Mouse (Mus musculus): ENCODE data around the gene Ppp2r1b.

Gene Ppp2r1b

DNA sequence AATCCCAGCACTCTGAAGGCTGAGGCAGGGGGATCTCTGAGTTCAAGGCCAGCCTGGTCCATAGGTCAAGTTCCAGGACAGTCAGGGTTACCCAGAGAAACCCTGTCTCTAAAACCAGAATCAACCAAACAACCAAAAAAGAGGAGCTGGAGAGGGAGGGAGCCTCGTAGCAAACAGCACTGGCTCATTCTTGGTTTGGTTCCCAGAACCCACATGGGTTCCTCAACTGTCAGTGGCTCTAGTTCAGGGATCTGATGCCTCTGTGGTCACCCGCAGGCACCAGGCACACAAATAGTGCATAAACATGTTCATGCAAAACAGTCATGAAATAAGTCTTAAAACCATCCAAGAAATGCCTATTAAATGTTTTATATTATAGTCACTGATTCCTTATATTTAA, 23.1 kb downstream of the Ppp2r1b start:
- no peak for DNase-seq (ENCODE audit: low read depth)

DNA sequence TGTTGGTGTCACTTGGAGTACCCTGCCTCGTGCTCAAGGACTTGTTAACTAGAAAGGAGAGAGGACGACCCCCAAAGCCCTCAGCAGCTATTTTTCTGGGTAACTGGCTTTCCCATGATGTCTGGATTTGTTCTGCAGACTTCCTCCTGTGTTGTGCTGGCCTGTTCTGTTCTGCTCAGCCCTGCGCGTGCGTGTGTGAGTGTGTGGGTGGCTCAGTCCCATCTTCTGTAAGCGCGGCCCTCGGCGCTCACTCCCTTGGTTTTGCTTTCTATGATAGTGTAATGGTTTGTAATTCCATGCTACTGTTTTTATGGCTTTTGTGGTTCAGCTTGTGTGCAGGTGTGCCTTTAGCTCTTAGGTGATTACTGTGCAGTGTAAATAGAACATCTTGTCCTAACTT, 28.1 kb downstream of the Ppp2r1b start:
- no peak for DNase-seq (ENCODE audit: low read depth)

DNA sequence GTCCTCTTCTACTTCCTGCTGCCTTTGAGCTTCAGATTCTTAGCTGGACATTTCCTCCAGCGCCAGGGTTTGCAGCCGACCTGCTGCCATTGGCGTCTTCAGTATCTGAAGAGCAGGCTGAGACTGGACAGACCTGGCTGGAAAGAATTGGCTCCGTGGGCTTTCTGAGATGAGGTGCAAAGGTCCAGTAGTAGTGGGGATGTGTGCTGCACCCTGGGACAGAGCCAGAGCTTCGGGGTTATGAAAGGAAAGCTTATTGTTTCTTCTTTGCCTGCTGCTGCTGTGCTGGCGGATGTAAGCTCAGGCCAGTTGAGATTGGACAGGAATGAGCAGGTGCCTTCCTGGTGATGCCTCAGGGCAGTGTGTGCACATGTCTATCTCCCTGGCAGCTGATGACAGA, 28.9 kb downstream of the Ppp2r1b start:
- no peak for DNase-seq (ENCODE audit: low read depth)

DNA sequence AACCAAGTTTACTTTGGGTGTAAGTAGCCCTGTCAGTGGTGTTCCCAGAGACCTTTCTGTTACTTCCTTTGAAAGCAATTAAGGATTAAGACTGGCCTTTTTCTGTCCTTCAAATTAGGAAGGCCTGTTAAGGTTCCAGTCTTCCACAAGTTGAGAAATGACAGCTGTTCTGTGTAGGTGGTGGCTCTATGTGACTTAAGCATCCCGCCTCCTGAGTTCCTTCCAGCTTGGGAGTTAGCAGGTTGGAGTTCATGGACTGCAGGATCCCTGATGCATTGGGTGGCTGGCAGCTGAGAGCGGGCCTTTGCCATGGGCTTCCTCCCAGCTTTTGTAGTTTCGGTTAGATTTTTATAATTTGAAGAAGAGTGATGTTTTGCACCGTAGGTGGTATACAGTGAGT, 30.4 kb downstream of the Ppp2r1b start:
- no peak for DNase-seq (ENCODE audit: low read depth)

DNA sequence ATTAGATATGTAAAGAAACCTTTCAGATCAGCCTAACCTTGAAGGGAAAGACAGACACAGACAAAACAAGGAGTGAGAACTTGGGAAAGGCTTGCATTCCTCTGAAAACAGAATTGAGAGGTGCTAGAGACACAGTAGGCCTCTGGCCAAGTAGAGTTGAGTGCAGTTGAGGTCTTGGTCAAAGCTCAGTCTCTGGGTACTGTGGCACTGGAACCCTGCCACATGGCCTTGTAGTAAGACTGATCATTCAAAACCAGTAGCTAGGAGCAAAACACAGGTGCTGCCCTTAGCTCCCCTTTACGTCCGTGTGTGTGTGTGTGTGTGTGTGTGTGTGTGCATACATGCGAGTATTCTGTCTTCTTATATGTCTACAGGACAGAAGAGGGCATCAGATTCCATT, 31.2 kb downstream of the Ppp2r1b start:
- no peak for DNase-seq (ENCODE audit: low read depth)

DNA sequence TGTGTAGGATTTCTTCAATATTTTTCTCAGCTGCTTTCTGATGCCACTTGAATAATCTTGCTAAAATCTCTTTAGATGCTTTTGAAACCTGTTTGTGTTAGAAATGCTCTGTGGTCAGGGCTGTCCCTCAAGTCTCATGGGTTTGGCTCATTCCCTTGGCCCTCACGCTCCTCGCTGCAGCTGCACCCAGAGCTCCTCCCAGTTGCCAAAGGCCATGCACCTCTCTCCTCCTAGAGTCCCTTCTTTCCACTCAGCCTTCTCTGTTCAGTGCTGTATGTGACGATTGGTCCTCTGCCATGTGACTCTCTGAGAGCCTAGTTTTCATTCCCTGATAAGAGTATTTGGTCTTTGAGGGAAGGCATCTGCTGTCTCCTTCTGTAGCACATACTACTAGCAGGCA, 32.3 kb downstream of the Ppp2r1b start:
- DNase-seq (ENCODE audit: low read depth), result no peak

DNA sequence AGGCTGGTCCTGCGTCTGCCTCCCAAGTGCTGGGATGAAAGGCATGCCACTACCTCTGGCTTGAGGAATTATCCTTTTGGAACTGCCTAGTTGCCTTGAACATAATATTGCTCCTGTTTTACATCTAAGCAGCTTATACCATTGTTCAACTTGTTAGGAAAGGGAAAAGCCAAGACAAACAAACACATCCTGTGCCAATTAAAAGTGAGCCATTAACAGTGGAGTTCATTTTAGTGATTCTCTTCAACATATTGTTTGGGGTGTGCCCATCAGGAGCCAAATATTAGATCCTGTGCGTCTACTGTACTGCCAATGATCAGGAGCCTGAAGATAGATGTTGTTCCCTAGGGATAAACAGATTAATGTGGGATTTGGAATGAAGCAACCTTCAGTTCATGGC, 37.1 kb downstream of the Ppp2r1b start:
- no peak for DNase-seq (ENCODE audit: low read depth)

DNA sequence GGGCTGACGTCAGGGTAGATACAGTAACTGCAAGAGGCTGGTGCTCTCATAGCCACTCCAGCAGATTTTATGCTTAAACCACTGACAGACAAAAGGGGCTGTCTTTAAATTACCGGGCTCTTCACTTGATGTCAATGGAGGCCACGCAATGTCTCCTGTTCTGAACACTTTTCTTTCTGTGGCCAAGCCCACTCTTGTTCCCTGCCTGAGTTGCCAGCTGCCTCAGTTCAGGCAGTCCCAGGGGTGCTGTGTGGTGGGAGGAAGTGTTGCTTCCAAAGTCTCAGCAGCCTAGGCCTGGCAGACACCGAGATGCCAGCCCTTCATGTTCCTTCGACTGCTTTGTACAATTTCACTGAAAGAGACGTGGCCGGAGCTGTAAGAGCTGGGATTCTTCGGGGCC, 39.0 kb downstream of the Ppp2r1b start:
- DNase-seq (ENCODE audit: low read depth), result no peak

DNA sequence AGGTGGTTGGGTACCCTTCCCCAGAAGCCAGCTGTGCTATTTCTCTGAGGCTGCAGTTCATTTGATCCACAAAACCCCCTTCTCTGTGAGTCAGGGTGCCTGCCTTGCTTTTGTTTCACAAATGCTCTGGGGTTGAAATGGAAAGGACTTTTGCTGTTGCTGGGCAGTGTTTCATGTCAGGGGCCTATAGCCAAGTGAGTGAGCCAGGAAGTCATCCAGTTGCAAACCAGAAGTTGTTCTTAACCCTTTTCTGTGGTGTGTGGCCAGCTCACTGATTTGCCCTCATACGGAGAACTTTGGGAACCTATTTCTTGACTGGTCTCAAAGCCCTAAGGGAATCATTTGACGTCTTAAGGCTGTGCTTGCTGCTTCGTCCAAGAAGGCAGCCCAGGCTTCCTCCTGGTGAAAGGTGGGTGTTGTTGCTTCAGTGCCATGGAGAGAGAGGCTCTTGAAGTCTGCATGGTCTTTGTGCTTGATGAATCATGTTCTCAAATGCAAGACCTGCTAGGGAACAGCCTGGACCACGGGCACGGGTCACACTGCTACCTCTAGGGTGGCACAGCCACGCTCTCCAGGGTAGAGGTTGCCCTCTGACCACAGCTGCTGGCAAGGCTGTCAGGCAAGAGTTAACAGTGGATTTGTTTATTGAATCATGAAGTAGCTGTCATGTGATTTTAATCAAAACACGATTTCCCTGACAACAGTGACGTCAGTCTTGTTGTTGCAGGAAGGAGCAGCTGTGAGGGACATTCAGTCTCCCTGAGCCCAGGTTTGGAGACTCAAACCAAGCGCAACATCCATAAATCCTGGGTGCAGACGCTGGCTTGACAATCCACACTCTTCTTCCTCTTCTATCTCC, 39.9 kb downstream of the Ppp2r1b start:
- no peak for DNase-seq (ENCODE audit: low read depth)

DNA sequence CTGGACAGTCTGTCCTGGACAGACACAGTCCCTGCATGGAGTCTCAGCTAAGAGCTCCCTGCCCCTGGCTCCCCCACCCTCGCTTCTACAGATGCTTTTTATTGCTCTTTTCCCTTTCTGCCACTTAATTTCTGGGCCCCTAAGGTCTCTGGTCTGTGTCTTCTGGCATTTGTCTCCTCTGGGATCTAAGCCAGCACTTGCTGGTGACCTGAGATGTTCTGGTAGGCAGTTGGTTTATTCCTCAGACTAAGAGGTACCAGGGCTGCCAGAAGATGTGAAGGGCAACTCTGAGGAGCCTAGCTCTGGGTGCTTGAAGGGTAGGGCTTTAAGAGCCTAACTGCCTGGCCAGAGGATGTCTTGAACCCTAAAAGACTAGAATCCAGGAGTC, 40.5 kb downstream of the Ppp2r1b start:
- no peak for DNase-seq (ENCODE audit: low read depth)

DNA sequence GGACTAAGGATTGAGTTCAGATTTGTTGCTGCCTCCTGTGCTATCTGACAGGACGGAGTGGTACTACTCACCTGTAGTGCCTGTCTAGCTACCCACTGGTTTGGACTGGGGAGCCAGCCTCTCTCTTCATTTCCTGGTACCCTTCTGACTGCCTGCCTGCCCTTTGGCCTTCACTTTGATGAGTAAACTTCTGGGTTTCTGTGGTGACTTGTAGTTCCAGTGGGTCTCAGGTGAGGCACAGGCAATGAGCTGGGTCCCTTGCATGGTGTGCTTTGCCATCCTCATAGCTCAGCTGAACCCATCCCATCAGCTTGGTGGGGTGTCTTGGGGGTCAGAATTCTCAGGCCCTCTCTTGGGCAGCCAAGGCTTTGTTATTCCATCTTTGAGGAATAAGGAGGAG, 41.8 kb downstream of the Ppp2r1b start:
- DNase-seq (ENCODE audit: low read depth), result no peak

DNA sequence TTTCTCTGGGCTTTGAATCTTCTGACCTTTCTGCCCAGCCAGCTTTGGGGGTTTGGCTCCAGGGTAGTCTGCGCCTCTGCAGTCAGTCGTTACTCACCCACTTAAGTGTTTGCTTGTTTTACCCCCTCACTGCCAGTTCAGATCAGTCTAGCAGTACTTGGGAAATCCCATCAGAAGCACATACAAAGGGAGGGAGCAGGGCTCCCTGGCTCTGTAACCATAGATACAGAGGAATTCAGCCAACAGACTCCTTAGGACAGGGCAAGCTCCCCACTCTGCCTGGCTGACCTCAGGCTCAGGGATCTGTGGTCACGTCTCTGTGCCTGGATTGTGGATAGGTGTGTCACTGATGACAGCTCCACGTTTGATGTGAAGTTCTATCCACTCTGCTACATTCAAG, 42.2 kb downstream of the Ppp2r1b start:
- no peak for DNase-seq (ENCODE audit: low read depth)

DNA sequence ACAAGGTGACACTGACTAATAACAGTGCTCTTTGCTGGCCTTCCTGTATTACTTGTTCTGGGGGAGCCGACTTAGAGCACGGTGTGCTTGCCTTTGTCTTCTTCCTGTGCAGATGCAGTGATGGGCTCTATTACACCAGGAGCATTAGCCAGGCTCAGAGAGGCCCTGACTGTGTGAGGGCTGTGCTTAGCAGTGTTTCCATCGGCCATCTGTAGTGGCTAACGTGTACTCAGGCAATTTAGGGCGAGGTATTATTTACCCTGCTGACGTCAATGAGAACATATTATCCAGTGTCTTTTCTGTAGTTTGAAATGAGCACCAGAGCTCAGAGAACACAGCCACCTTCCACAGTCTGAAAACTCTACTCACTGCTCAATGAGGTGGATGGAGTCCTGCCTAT, 44.1 kb downstream of the Ppp2r1b start:
- DNase-seq (ENCODE audit: low read depth), result no peak

DNA sequence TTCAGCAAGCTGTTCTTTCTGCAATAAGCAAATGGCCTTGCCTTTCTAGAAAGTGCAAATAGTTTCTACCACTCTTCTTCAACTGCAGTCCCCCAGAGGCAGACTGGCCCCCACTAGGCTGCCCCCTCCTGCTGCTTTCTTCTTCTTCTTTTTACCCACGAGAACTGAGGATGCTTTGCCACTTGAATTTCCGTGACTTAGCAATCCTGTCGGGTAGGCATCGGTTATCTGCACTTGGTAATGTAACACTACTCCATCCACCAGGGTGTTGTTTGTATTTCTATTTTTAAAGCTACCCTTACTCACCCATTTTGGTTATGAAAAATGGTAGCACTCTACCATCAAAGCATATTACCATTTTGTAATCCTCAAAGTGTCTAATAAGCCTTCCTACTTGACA, 44.9 kb downstream of the Ppp2r1b start:
- DNase-seq (ENCODE audit: low read depth), result no peak

DNA sequence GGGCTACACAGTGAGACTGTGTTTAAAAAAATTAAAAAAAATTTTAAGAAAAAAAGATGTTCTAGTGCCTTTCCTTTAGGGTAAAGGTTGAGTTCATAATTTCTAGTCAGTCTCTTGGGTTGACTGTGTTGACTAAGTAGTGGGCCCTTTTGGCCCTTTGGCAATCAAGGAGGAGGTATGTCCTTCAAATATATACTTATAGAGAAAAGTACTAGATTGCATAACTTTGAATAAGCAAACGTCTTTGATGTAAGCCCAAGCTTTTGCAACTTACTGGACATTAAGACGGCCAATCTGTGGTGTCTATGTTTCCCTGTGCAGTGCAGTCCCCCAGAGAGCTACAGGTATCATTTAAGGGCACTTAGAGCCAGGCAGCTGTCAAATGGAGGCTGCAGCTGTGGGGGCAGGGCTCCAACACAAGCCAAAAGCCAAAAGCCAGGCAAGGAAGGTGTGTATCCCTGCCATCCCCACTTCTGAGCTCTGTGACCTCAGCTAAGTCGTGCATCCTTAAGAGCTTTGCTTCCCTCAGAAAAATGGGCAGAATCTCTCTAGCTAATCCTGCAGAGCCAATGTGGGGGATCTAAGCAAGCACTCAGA, 45.5 kb downstream of the Ppp2r1b start:
- DNase-seq (ENCODE audit: low read depth), result no peak

DNA sequence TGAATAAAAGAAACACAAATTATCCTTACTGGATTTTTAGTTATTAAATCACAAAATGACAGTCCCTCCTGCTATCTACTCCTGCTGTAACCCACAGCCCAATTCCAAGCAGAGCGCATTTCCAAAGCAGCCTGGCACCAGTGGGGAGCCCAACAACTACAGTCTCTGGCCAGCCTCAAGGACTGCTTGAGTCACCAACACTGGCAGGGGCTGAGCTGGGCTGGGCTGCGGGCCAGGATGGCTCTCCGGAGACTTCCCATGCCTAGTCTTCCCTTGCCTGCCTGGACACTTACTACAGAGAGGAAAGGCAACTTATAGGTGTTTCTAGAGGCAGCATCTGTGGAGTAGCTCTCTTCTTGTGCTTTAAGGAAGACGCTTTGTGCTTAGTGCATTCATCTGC, 48.6 kb downstream of the Ppp2r1b start:
- DNase-seq (ENCODE audit: low read depth), result no peak

DNA sequence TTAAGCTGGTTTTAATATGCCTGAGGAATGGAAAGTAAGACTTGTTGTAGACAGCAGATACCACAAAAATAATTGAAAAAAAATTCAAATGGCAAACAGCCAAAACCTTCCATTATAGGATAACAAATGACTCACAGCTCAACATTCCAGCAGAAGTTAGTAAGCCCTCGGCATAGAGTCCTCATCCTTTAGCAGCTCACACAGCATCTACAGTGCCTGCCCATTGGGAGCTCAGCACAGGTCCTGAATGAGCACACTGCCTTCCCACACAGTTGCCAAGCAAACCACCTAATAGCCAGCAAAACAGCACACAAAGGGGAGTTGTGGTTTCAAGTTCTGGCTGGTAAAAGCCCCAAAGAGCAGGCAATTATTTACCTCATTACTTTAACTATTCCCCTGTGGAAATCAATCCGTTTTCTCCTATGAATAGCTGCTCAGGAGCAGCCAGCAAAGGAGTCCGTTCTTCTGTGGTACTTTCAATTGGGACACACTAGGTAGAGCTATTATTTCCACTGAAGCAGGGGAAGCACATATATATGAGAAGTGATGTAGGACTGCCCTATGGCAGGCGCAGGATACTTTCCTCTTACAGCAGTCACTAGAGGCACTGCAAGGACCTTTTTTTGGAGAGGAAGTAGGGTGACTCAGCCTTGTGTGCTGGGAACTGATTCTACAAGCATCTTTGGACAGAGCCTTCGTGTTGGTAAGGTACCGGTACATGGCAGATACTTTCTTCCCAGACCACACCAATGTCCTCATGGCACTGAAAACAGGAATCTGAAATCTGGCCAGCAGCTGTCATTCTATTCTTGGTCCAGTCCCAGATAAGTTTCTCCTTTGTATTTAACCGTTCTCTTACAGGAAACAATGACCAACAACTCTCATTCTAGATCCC, 55.2 kb downstream of the Ppp2r1b start:
- no peak for DNase-seq (ENCODE audit: low read depth)

DNA sequence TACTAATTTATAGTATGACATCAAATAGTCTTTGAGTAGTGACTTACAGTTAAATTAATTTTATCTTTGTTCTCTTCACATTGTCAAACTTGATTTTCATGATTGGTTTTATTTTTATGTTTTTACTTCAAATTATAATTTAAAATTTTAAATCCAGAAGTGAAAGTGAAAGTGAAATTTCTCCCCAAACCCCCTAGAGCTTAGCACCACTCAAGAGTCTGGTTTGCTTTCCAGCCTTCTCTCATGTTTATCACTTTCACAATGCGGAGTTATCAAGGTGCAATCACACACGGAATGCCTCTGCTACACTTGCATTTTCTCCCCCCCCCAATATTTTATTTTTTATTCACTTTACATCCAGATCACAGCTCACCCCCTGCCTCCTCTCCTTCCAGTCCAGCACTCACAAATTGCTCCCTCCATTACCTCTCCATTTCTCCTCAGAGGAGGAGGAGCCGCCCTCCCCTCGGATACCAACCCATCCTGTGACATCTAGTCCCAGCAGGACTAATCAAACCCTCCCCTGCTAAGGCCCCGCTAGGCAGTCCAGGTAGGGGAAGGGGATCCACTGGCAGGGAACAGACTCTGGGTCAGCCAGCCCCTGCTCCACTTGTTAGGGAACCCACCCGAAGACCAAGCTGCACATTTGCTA, 59.2 kb downstream of the Ppp2r1b start:
- DNase-seq (ENCODE audit: low read depth), result no peak

DNA sequence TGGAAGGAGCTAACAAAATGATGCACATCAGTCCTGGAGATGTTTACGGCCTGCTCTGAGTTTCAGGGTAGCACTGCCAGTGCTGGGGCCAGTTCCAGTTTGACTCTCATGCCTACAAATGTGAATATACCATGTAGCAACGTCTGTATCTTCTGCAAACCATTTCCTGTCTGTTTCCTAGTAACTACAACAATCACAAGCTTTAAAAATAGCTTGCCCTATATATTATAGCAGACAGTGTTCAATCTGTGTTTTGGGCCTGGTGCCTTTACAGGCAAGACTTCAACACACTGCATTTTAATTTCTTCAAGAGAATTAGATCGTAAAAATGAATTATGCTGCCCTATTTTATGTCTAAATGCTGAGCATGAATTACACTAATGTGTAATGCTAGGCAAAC, 60.2 kb downstream of the Ppp2r1b start:
- no peak for DNase-seq (ENCODE audit: low read depth)

DNA sequence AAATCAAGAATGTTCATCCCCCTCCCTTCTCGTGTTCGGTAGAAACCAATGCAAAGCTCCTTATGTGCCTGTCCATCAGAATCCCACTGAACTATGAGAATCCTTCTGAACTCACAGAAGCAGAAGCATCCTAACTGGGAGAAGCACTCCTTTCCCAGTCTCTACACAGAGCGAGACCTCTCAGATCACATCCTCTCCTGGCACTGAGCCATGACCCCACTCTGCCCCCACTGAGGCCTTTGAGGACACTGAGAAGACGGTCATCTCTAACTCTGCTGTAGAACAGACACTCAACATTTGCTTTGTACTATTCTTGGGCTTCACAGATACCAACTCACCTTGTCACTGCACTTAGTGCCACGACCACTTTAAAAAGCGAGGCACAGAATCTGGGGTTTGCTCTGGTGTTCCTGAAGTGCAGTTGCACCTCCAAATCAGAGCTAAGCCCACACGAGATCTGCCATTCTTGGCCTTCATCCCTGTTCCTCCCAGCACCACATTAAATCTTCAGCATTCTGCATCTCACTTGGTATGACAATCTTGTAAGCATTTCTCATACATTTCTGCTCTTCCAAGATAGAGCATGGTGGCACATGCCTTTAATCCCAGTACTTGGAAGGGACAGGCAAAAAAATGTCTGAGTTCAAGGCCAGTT, 66.9 kb downstream of the Ppp2r1b start:
- no peak for DNase-seq (ENCODE audit: low read depth)

DNA sequence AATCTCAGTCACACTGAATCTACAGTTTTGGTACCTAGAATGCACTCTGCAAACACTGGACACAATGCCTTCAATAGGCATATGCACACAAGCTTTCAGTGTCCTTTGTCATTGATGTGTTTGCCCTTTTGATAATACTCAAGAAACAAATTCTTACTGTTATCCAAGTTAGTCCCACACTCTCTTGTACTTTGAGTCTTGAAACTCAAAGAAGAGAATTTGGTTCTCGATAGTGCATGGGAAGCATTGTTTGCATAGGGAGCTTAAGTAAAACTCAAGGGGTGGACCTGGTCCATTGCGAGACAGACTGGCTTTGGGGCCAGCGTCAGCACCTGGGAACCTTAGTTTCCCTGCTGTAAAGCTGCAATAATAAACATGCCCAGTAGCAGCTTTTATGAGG, 73.0 kb downstream of the Ppp2r1b start:
- DNase-seq (ENCODE audit: low read depth), result no peak

DNA sequence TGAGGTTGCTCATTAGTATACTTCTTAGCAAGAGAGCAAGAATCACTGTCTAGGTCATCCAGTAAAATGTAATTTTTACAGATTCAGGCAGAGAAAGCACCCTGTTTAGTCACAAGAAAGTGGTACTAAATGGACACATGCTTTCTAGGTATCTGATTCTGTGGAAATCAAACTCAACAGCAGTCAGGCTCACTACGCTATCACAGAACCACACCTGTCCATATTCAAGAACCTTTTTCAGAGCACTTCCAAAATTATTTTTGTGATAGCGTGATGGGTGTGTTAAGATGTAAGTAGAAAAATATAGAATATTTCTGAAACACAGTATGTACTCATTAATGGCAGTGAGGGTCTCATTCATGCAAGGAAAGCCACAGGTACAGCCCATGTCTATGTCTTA, 74.5 kb downstream of the Ppp2r1b start:
- DNase-seq (ENCODE audit: low read depth), result peak; percentile 38

Measured in c-Kit-positive CD71-positive TER-119-negative erythroid progenitor cells, embryonic 14.5 days (primary cell).